Mouse (Mus musculus) adrenal gland, postnatal 25 days (tissue): ENCODE data around the gene Farp1. TPM values are rescaled to one million over a fixed set of nuclear protein-coding genes. Genes with fewer than 3 reads are reported as not detected.
A peak's percentile ranks its signal among the peaks of the same experiment; 100 is the strongest.
"Not testable (repeated sequence)": the region's sequence is repeated elsewhere in the genome, so short reads cannot be mapped to it uniquely, and the experiment has no call there.

Source experiments
- DNase-seq: peaks from one replicate; pipeline ENCODE4 v3.0.0; 2021; ENCODE audit warnings: mixed read lengths
- total RNA-seq: library from RNA; stranded (reverse); gene quantifications from 2 replicates; pipeline ENCODE4 v1.2.3, GENCODE M21; 2021

Farp1 gene
- total RNA-seq, 1 experiment from 2014 or later: 25.8 TPM

- DNase-seq: no peak
Observed at GRCm38 (mm10) chr14:121183414-121184130, 148.6 kb downstream of the Farp1 start.

DNA sequence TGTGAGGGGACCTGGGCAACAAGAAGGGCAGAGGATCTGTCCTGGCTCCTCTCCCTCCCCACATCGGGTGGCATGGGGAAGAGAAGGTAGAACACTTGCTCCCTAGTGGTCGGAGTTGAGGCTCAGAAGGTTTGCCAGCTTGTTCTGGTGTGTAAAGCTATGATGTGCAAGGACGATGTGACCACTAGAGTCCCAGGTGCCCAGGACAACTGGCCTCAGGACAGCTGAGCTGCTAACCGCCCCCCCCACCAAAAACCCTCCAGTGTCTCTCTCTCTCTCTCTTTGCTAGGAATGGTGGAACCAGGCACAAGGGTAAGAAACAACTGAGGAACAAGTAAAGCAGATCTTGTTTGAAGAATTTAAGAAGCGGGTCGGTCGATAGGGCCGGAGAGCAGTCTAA is 149.4 kb downstream of the Farp1 start:
- no peak for DNase-seq

- DNase-seq: no peak
Observed at GRCm38 (mm10) chr14:121186402-121186894, 151.4 kb downstream of the Farp1 start.

- DNase-seq: not testable (repeated sequence)
Observed at GRCm38 (mm10) chr14:121189840-121190239, 154.8 kb downstream of the Farp1 start.

- no peak for DNase-seq
Observed at GRCm38 (mm10) chr14:121190386-121190785, 155.4 kb downstream of the Farp1 start.

GRCm38 (mm10) chr14:121191739-121192138 is 156.7 kb downstream of the Farp1 start:
- DNase-seq: no peak

GRCm38 (mm10) chr14:121192394-121192793 is 157.4 kb downstream of the Farp1 start:
- no peak for DNase-seq

- no peak for DNase-seq
Observed at GRCm38 (mm10) chr14:121193981-121194380, 159.0 kb downstream of the Farp1 start.

DNA sequence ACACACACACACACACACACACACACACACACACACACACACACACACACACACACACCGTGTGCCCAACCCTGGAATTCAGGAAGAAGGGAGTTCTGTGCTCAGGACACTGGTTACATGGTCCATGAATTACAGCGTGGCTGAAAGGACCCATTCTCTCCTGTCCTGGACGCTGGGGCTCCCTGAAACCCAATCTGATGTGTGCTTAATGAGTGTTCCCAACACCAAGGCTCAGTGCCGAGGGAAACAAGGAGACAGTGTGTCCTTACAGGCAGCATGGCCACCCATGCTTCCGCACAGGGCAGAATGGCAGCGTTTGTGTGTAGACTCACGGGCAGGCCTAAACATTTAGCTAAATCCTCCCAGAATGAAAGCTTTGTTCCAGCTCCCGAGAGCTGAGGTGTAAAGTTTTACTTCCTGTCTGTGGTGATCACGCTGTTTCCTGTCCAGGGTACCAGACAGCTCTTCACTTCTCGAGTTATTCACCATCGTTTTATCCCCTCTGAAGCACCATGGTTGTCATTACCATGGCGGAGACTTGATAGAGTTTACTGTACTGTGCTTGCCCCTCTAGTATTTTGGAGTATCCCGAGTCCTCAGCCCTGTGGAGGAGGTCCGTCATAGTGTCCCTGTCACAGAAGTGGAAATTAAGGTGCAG is 164.0 kb downstream of the Farp1 start:
- DNase-seq: no peak

GRCm38 (mm10) chr14:121199789-121200188 is 164.8 kb downstream of the Farp1 start:
- no peak for DNase-seq

DNA sequence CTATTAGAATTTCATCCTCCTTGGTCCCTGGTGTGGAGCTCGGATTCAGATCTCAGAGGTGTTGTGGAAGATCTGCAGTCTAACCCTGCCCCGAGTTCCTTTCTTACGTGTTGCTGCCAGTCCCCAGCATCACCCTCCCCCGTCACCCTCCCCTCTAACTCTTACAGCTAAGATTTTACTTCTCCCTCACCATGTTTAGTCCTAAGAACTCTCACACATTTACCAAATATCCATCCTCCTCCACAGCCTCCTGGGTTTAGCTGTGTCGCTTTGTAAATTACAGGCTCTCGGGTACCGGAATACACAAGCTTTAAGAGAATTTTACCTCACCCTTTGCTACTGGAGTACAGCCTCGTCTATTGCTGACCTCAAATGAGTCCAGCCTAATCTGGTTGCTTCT is 165.4 kb downstream of the Farp1 start:
- no peak for DNase-seq

GRCm38 (mm10) chr14:121201178-121201577 is 166.2 kb downstream of the Farp1 start:
- DNase-seq: no peak

- DNase-seq: no peak
Observed at GRCm38 (mm10) chr14:121205459-121205858, 170.5 kb downstream of the Farp1 start.

DNA sequence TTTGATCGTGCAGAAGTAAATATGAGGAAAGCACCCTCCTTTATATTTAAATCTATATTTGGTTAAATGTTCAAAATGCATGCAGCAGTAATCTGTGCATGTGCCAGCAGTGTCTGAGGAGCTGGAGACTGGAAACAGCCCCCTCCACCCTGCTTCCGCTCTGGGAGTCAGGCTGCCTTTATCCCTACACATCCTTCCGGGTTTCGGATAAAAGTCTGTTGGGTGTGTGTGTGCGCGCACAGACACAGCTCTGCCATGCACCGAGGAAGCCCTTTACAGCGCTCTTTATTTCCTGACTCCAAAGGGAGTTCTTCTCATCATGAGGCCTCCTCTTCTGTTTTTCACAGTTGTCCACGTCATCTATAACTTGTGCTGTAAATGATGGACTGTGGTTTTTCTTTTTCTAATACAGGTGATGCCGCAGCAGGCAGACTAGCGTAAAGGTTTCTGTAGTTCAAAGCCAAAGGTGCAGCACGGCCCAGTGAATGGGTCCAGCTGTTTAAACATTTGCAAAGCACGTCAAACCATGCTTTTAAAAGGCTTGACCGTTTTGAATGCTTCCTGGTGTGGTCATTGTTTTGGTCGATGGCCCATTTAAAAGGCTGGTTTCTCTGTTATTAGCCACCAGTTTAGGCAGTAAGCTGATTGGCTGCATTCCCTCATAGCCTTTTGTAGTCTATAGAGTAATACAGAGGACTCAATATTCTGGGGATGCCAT is 172.6 kb downstream of the Farp1 start:
- DNase-seq: no peak

- DNase-seq: no peak
Observed at GRCm38 (mm10) chr14:121208159-121208515, 173.1 kb downstream of the Farp1 start.

- no peak for DNase-seq
Observed at GRCm38 (mm10) chr14:121210318-121210717, 175.3 kb downstream of the Farp1 start.

- no peak for DNase-seq
Observed at GRCm38 (mm10) chr14:121213650-121214049, 178.7 kb downstream of the Farp1 start.

DNA sequence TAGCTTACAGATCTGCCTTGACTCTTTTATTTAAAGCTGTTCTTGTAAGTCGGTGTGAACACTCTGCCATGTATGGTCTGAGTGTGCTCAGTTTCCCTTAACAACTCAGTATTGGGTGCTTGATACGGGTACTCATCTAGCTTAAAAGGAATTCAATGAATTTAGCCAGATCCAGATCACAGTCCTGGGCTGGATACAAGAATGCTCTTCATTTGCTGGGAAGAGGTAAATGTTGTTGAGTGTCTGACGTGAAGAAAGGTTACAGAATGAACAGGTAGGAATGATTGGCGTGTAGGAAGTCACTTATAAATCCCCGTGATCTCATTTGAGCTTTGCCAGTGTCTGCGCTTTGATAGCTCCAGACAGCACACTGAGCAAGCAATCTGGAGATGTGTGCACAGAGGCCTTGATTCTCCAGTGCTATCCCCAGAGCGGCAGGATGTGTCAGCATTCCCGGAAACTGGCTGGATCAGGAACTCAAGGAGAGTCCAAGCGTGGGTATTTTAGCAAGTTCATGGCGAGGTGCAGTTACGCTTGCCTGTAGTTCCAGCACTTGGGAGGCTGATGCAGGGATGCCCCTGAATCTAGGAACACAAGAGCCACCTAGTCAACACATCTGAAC is 179.7 kb downstream of the Farp1 start:
- DNase-seq: peak; percentile 30

DNA sequence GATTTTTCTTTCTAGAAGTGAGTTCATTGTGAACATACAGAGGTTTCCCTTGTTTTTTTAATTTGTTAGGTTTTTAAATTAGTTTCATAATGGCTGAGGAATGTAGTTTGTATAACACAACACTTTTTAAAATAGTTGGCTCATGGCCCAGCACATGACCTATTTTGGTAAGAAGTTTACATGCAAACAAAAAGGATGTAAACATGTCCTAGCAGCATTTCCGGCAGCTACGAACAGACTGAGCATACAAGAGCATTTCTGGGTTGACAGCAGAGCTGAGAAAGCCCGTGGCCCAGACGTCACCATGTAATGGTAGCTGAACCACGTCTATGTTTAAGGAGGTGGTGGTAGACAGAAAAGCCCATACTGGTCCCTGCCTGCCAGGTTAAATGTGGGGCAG is 180.8 kb downstream of the Farp1 start:
- no peak for DNase-seq

- DNase-seq: no peak
Observed at GRCm38 (mm10) chr14:121216672-121217071, 181.7 kb downstream of the Farp1 start.

GRCm38 (mm10) chr14:121218620-121219019 is 183.6 kb downstream of the Farp1 start:
- peak; percentile 24 for DNase-seq

DNA sequence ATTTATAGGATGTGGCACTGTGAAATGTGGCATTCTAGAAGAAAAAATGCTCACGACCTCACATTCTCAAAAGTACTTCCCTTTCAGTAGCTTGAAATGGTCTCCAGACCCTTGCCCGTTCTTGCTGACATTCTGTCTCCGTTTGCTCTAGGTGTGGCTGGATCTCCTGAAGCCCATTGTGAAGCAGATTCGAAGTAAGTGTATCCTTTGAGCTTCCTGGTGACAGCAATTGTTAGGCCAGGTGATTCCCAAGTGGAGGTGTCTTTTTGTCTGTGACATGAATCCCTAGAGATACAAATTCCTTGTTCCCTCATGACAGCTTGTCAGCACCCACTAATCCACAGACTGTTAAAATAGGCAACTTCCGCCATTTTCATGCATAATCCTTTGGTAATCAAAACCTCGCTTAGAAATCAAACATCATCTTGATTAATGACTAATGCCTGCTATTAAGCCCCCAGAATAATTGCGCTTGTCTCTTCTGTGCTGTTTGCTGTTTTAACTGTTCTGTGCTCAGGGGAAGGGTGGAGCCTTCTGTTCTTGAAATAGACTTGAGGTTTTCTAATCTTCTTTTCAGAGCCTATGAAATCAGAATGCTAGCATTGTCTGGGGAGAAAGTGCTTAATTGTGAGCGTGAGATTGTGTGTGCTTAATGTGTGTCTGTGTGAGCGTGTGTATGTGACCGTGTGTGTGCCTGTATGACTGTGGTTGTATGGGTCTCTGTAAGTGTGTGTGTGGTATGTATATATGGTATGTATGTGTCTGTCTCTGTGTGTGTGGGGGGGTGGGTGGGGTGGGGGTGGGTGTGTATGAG is 184.4 kb downstream of the Farp1 start:
- no peak for DNase-seq
